Mouse (Mus musculus) brain, embryonic 14.5 days (tissue): ENCODE data around the gene Casz1.

Experiments
- CTCF ChIP-seq: fragments of 200-500 bp; IDR thresholded peaks from 2 replicates; pipeline ENCODE4 v1.5.1; 2012; ENCODE audit warnings: inconsistent platforms, mild to moderate bottlenecking, moderate library complexity, borderline replicate concordance; ENCODE audit not compliant: insufficient read depth, insufficient read length; ENCODE audit errors: extremely low read depth
- POLR2A ChIP-seq: fragments of 200-500 bp; IDR thresholded peaks from 2 replicates; pipeline ENCODE4 v1.6.1; 2012; ENCODE audit warnings: mild to moderate bottlenecking, inconsistent platforms, borderline replicate concordance; ENCODE audit not compliant: poor library complexity, insufficient read depth, insufficient read length, severe bottlenecking; ENCODE audit errors: extremely low read depth

- no peak for TF ChIP-seq CTCF
- TF ChIP-seq POLR2A, result no peak
These were observed 148.3 kb downstream of the Casz1 start for GRCm38 (mm10) chr4:148952328-148953222.
